Mouse (Mus musculus) lung, postnatal 10 days (tissue): Measurements from ENCODE around the gene Olfr1461.

ENCODE experiments used
- DNase-seq: peaks from one replicate; pipeline ENCODE4 v3.0.0; 2021

Gene Olfr1461

DNA sequence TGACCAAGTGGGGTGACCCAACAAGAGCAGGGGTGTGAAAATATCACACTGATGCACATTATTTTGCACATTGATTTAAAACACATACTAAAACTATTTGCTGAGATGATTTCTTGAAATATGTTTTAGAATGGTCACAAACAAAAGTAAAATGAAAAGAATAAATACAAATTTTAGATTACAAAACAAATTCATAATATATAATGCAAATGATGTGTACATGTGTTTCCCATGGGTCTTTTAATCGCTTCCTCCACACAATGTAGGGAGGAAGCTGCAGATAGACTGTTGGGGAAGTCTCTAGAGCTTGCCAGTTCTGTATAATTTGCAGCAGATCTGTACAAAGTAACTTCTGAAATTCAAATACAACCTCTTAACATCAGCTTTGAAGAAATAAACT, at the start of gene Olfr1461:
TSS of gene Olfr1461 (plus strand) at position 301 of the 400 bp plus-strand sequence.
- no peak for DNase-seq

DNA sequence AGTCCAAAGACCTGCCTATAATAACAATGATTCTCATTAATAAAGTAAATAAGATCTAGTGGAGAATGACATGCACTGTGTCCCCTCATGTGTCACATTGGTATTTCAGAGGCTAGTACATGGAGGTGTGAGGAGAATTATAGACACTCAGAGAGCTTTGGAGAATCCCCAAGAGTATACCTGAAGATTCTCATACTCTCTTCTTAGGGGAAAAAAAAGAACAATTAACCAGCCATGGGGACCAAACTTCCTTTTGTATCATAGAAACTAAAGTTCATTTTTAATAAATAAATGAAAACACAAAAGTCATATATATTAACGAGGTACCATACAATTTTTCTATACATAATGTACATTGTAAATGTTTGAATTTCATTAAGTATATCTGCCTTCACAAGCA, 13.4 kb upstream of the Olfr1461 start, which contains the start of gene Olfr1459:
TSS of gene Olfr1459 (minus strand) at position 101 of the 400 bp plus-strand sequence.
- DNase-seq = no peak

DNA sequence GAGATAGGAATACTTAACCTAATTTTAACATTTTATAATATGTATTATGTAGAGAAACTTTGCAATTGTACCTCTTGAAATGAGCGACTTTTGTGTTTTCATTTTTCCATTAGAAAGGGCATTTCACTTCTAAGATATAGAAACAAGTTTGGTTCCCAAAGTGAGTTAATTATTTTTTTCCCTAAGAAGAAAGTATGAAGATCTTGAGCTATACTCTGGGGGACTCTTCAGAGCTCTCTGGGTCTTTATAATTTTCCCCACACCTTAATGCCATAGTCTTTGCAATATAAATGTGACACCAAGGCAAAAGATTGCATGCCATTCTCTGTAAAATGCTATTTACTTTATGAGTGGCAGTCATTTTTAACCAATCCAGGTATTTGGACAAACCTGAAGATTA, 22.6 kb downstream of the Olfr1461 start, which contains the start of gene Olfr1462:
TSS of gene Olfr1462 (plus strand) at position 301 of the 400 bp plus-strand sequence.
- DNase-seq = no peak
